Mouse (Mus musculus) ES-E14 (cell line): Measurements from ENCODE around the gene Wnk2. TPM values are rescaled to one million over a fixed set of nuclear protein-coding genes. Genes with fewer than 3 reads are reported as not detected.

Experiments used
- DNase-seq: peaks from one replicate; pipeline ENCODE4 v3.0.0-alpha.2; 2013; ENCODE audit warnings: low read depth, low spot score
- H3K27ac ChIP-seq: 2 replicates; pipeline ENCODE4 v1.5.1; 2012; ENCODE audit warnings: low read depth, mild to moderate bottlenecking, low read length, moderate library complexity, mixed read lengths; ENCODE audit not compliant: poor library complexity, insufficient read depth, severe bottlenecking
- H3K36me3 ChIP-seq: 2 replicates; pipeline ENCODE4 v1.6.1; 2012; ENCODE audit warnings: mild to moderate bottlenecking, low read length, moderate library complexity, mixed read lengths; ENCODE audit not compliant: control insufficient read depth, poor library complexity, insufficient read depth, severe bottlenecking
- H3K4me1 ChIP-seq, 2 experiments: fragments of 150-350 bp in 1 of 2; sonication (generic) in 1 of 2; 2 replicates each; pipeline ENCODE4 v1.6.1; 2012; ENCODE audit warnings: low read length in 2 of 2, mild to moderate bottlenecking in 1 of 2, mixed read lengths in 1 of 2; ENCODE audit not compliant: control insufficient read depth in 2 of 2, insufficient read depth in 2 of 2, poor library complexity in 1 of 2
- H3K4me3 ChIP-seq, 2 experiments: fragments of 150-350 bp in 1 of 2; sonication (generic) in 1 of 2; 2 replicates each; pipeline ENCODE4 v1.5.1; 2012; ENCODE audit warnings: low read length in 2 of 2, low read depth in 1 of 2, mild to moderate bottlenecking in 1 of 2, mixed read lengths in 1 of 2; ENCODE audit not compliant: insufficient read depth in 1 of 2, poor library complexity in 1 of 2, severe bottlenecking in 1 of 2
- H3K9ac ChIP-seq: 2 replicates; pipeline ENCODE4 v1.6.1; 2012; ENCODE audit warnings: low read depth, mild to moderate bottlenecking, low read length, mixed read lengths; ENCODE audit not compliant: poor library complexity, insufficient read depth, severe bottlenecking
- H3K9me3 ChIP-seq: fragments of 150-350 bp; sonication (generic); 2 replicates; pipeline ENCODE4 v1.6.1; 2012; ENCODE audit warnings: low read depth, mild to moderate bottlenecking, low read length; ENCODE audit not compliant: control insufficient read depth, insufficient read depth
- CHD2 ChIP-seq: IDR thresholded peaks from 2 replicates; pipeline ENCODE4 v1.6.1; 2014; ENCODE audit warnings: mild to moderate bottlenecking, low read depth, low read length, inconsistent platforms
- HCFC1 ChIP-seq: IDR thresholded peaks from 2 replicates; pipeline ENCODE4 v1.6.1; 2012; ENCODE audit warnings: low read length, inconsistent platforms, borderline replicate concordance; ENCODE audit not compliant: insufficient read depth
- MAFK ChIP-seq: IDR thresholded peaks from 2 replicates; pipeline ENCODE4 v1.6.1; 2014; ENCODE audit warnings: mild to moderate bottlenecking, low read depth, low read length, inconsistent platforms; ENCODE audit not compliant: insufficient read depth
- ZC3H11A ChIP-seq: IDR thresholded peaks from 2 replicates; pipeline ENCODE4 v1.6.1; 2012; ENCODE audit warnings: low read depth, mild to moderate bottlenecking, inconsistent platforms, low read length, borderline replicate concordance
- ZNF384 ChIP-seq: IDR thresholded peaks from 2 replicates; pipeline ENCODE4 v1.6.1; 2012; ENCODE audit warnings: low read depth, low read length, inconsistent platforms
- in situ Hi-C, 2 experiments: fragments of 600-800 bp; cut with MboI; formaldehyde crosslinking; loops; one replicate each; pipeline ENCODE4 v1.15.1; 2025; ENCODE audit warnings: low sequenced_read_pairs in 2 of 2, inconsistent platforms in 1 of 2; ENCODE audit not compliant: unreplicated experiment in 2 of 2
- total RNA-seq: library from RNA; depleted of rRNA; stranded (reverse); fragments of 300-350 nt; gene quantifications from 2 replicates; pipeline ENCODE4 v1.2.3, GENCODE M21; 2012

Gene Wnk2
- total RNA-seq, 1 experiment, result 1.6 TPM

DNA sequence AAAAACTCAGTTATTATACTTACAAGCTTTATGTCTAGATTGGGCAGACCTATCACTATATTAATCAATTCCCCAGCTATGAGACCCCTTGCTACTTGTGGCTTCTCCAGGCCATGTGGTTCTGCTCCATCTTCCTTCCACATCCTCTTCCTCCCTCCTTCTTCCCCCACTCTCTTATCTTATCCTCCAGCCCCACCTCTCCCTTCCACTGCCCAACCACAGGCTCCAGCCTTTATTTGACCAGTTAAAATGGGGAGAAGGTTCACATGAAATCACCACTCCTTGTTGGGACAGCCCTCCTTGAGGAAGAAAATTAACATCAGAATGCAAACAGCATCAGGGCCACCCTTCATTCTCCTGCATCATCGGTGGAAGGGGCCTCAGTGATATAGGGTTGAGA, 32.9 kb upstream of the Wnk2 start:
- Histone ChIP-seq H3K4me3 (no peak overlapping the region), H3K36me3 (no peaks in the 10 kb centered on the region), H3K27ac (no peak overlapping the region), H3K4me1 (peaks cover 0 to 5% of the 10 kb centered on the region in 2 experiments; a peak in 1 of 4 replicates), H3K9me3 (no peaks in the 10 kb centered on the region), H3K9ac (no peak overlapping the region)
- no peak for TF ChIP-seq ZNF384
- no peak for TF ChIP-seq ZC3H11A
- TF ChIP-seq CHD2, result no peak
- no peak for TF ChIP-seq MAFK
- no peak for TF ChIP-seq HCFC1
- DNase-seq, result no peak
- in situ Hi-C loops, result no loop called here

DNA sequence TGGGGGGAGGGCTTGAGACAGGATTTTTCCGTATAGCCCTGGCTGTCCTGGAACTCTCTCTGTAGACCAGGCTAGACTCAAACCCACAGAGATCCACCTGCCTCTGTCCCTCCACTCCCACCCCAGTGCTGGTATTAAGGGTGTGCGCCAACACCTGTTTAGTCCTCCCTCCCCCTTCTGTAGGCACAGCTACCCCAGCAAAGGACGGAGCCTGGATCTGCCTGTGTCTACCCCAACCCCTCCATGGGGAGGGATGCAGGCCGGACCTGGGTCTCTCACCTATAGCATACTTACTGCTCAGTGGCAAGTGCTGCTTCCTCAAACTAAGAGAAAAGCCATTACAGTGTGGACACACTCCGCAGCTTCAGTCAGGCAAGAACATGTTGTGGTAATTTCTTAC, 32.5 kb upstream of the Wnk2 start:
- Histone ChIP-seq H3K4me3 (no peak overlapping the region), H3K27ac (no peak overlapping the region), H3K36me3 (no peaks in the 10 kb centered on the region), H3K9ac (no peak overlapping the region), H3K4me1 (peaks cover 0 to 5% of the 10 kb centered on the region in 2 experiments; a peak in 1 of 4 replicates), H3K9me3 (no peaks in the 10 kb centered on the region)
- no peak for DNase-seq
- in situ Hi-C loops, result no loop called here
- TF ChIP-seq HCFC1, result no peak
- TF ChIP-seq ZNF384, result no peak
- no peak for TF ChIP-seq ZC3H11A
- TF ChIP-seq MAFK, result no peak

GRCm38 (mm10) chr13:49178839-49179585, 31.2 kb upstream of the Wnk2 start:
- TF ChIP-seq MAFK (no peak), ZC3H11A (no peak), ZNF384 (no peak)
- H3K36me3 ChIP-seq, result no peaks in the 10 kb centered on the region
- H3K9me3 ChIP-seq, result no peaks in the 10 kb centered on the region
- H3K9ac ChIP-seq, result no peak overlapping the region
- in situ Hi-C loops, result no loop called here
- H3K4me1 ChIP-seq, result peaks cover 0 to 5% of the 10 kb centered on the region in 2 experiments; a peak in 1 of 4 replicates
- DNase-seq, result no peak
- no peak overlapping the region for H3K27ac ChIP-seq
- H3K4me3 ChIP-seq, result no peak overlapping the region

GRCm38 (mm10) chr13:49175509-49175908, 27.7 kb upstream of the Wnk2 start:
- in situ Hi-C loops, result no loop called here
- Histone ChIP-seq H3K4me3 (no peak overlapping the region), H3K27ac (no peak overlapping the region), H3K36me3 (no peaks in the 10 kb centered on the region), H3K9me3 (no peaks in the 10 kb centered on the region), H3K9ac (no peak overlapping the region), H3K4me1 (peaks cover 2% of the 10 kb centered on the region in 2 experiments; a peak in 1 of 4 replicates)
- no peak for DNase-seq
- TF ChIP-seq HCFC1 (no peak), CHD2 (no peak), MAFK (no peak), ZNF384 (no peak)
